In the genomic region with DNA sequence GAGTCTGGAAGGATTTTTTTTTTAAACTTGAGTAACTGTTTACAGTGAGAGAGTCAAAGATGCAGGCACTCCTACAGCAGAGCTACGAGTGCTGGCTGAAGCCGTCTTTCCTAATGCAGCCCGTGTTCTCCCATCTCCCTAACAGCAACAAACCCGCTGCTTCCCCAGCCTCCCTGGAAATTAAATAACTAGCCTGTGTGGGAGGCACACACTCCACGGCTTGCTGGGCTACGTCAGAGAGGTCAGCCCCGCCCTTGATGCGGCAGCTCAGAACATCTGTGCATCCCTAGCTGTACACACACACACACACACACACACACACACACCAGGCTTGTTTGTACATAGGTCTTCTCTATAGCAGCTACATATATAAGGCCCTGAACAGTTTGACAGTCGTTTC, we compare ENCODE assay signal across 16 mouse cellular contexts. TPM values are rescaled to one million over a fixed set of nuclear protein-coding genes. Genes with fewer than 3 reads are reported as not detected.
A peak's percentile ranks its signal among the peaks of the same experiment; 100 is the strongest.
DNase-seq lines count a peak whose midpoint lies in the region; ATAC-seq lines count a peak whose summit lies in the region.
"Had no signal": no experiment of that assay in that cellular context is flagged by ENCODE, and none has a peak within 500 bp of the region (broad histone marks: within the 10 kb centered on the region; RNA-seq: fewer than 3 reads in every experiment).

No protein-coding gene starts in this region.

- peaks cover 15% of the 10 kb centered on the region for H3K4me1 ChIP-seq in forebrain, embryonic 16.5 days (replicated peaks; ENCODE audit: control insufficient read depth, insufficient read depth, low read length)
- H3K4me1 ChIP-seq in forebrain, embryonic 11.5 days (replicated peaks; ENCODE audit: control insufficient read depth, insufficient read depth, low read length): no peaks in the 10 kb centered on the region; the same call in 1 of the 2 replicates
- H3K4me1 ChIP-seq in hindbrain, embryonic 12.5 days: peaks cover 35% of the 10 kb centered on the region; the same call in 1 of the 2 replicates

- 54% methylated on average over 9 of the region's 9 CpGs for whole genome bisulfite sequencing in forebrain, embryonic 16.5 days
- WGBS in forebrain, embryonic 11.5 days: 60% methylated on average over 9 of the region's 9 CpGs
- 47% methylated on average over 9 of the region's 9 CpGs for WGBS in hindbrain, embryonic 12.5 days

- H3K4me2 ChIP-seq in forebrain, embryonic 16.5 days (ENCODE audit: low read length): no peak overlapping the region
- H3K4me2 ChIP-seq in forebrain, embryonic 11.5 days (ENCODE audit: low read depth, low read length, severe bottlenecking): no peak overlapping the region
- H3K4me2 ChIP-seq in hindbrain, embryonic 12.5 days (replicated peaks): no peak overlapping the region
- H3K4me2 ChIP-seq: midbrain, embryonic 13.5 days; neural tube, embryonic 12.5 days had no signal

- H3K4me3 ChIP-seq in forebrain, embryonic 16.5 days (replicated peaks; ENCODE audit: low read length): no peak overlapping the region
- no peak overlapping the region for H3K4me3 ChIP-seq in forebrain, embryonic 11.5 days (ENCODE audit: low read depth, low read length)
- no peak overlapping the region for H3K4me3 ChIP-seq in hindbrain, embryonic 12.5 days
- H3K4me3 ChIP-seq: gastrocnemius, adult 2 months; midbrain, embryonic 13.5 days; neural tube, embryonic 12.5 days had no signal

- H3K9ac ChIP-seq in forebrain, embryonic 16.5 days (replicated peaks; ENCODE audit: low read depth, low read length): no peak overlapping the region
- no peak overlapping the region for H3K9ac ChIP-seq in forebrain, embryonic 11.5 days (ENCODE audit: low read length)
- no peak overlapping the region for H3K9ac ChIP-seq in hindbrain, embryonic 12.5 days
- H3K9ac ChIP-seq: liver, postnatal 0 days; midbrain, embryonic 13.5 days; neural tube, embryonic 12.5 days had no signal

- H3K36me3 ChIP-seq in forebrain, embryonic 16.5 days (ENCODE audit: control insufficient read depth, insufficient read depth): no peaks in the 10 kb centered on the region
- no peaks in the 10 kb centered on the region for H3K36me3 ChIP-seq in forebrain, embryonic 11.5 days (ENCODE audit: control insufficient read depth, insufficient read depth, low read length)
- no peaks in the 10 kb centered on the region for H3K36me3 ChIP-seq in hindbrain, embryonic 12.5 days
- H3K36me3 ChIP-seq: midbrain, embryonic 13.5 days; neural tube, embryonic 12.5 days had no signal

- DNase-seq in forebrain, embryonic 11.5 days (ENCODE audit: low spot score): no peak
- peak; percentile 65 to 68 for DNase-seq in kidney, postnatal 4 days
- no peak for DNase-seq in kidney, adult 9 months
- peak; percentile 17 to 38 for DNase-seq in lung, postnatal 4 days
- DNase-seq in urinary bladder, postnatal 10 days (ENCODE audit: low spot score): no peak
- DNase-seq in testis, postnatal 10 days (ENCODE audit: low spot score): no peak
- DNase-seq: B cell, adult 2 months; cerebellum, adult 2 months; gastrocnemius, adult 2 months; heart, postnatal 36 days; liver, postnatal 0 days; thymus, postnatal 14 days had no signal

- no peaks in the 10 kb centered on the region for H3K9me3 ChIP-seq in forebrain, embryonic 16.5 days (ENCODE audit: control insufficient read depth, low read length)
- H3K9me3 ChIP-seq in forebrain, embryonic 11.5 days (ENCODE audit: control insufficient read depth, low read length): no peaks in the 10 kb centered on the region
- no peaks in the 10 kb centered on the region for H3K9me3 ChIP-seq in hindbrain, embryonic 12.5 days (replicated peaks)
- H3K9me3 ChIP-seq: midbrain, embryonic 13.5 days; neural tube, embryonic 12.5 days had no signal

- peak; percentile 40; the same call in 1 of the 2 replicates for ATAC-seq in forebrain, embryonic 16.5 days
- no peak for ATAC-seq in forebrain, embryonic 11.5 days (replicated peaks; ENCODE audit: low FRiP score)
- ATAC-seq in hindbrain, embryonic 12.5 days (ENCODE audit: low FRiP score): peak; percentile 23; the same call in 1 of the 2 replicates
- ATAC-seq: liver, postnatal 0 days; midbrain, embryonic 13.5 days had no signal

- no peaks in the 10 kb centered on the region for H3K27me3 ChIP-seq in forebrain, embryonic 16.5 days (replicated peaks; ENCODE audit: control insufficient read depth, insufficient read depth, low read length)
- no peaks in the 10 kb centered on the region for H3K27me3 ChIP-seq in forebrain, embryonic 11.5 days (ENCODE audit: control insufficient read depth, insufficient read depth, low read length)
- no peaks in the 10 kb centered on the region for H3K27me3 ChIP-seq in hindbrain, embryonic 12.5 days
- H3K27me3 ChIP-seq: midbrain, embryonic 13.5 days; neural tube, embryonic 12.5 days had no signal

- no peak overlapping the region for H3K27ac ChIP-seq in forebrain, embryonic 16.5 days (ENCODE audit: low read length)
- H3K27ac ChIP-seq in forebrain, embryonic 11.5 days (ENCODE audit: low read depth, low read length): no peak overlapping the region
- 0 out of 2 replicates have a peak overlapping the region, but pooled peaks have one; percentile 35 for H3K27ac ChIP-seq in hindbrain, embryonic 12.5 days
- H3K27ac ChIP-seq: gastrocnemius, adult 2 months; midbrain, embryonic 13.5 days; neural tube, embryonic 12.5 days had no signal

RNA-seq across cellular contexts. Expression of a gene that starts 22.9 kb away (rescaled TPM):
- polyA plus RNA-seq in forebrain, embryonic 16.5 days (2015; fragmentation: Nextera tagmentation; extraction: Ambion mirVana): 29.8 and 38.7 TPM in 2 replicates
- 9.3 and 10.0 TPM in 2 replicates for polyA plus RNA-seq in forebrain, embryonic 11.5 days (2014; fragmentation: Nextera tagmentation; extraction: Ambion mirVana)
- polyA plus RNA-seq in hindbrain, embryonic 12.5 days (2016; fragmentation: Nextera tagmentation; extraction: Ambion mirVana): 25.5 and 25.7 TPM in 2 replicates

Comparison
In these comparisons a context has a peak if more than half of its experiments do, and no peak if none do; other contexts are left out.
1. DNase-seq: peak in kidney, postnatal 4 days (2 of 2) and lung, postnatal 4 days (2 of 2); none in forebrain, embryonic 11.5 days (single experiment), kidney, adult 9 months (single experiment), urinary bladder, postnatal 10 days (single experiment) and testis, postnatal 10 days (single experiment).